Mouse (Mus musculus) ES-E14 (cell line): ENCODE measurements at regions not wholly inside any gene's neighbourhood (a gene's known extent, or its start where the extent isn't known, plus 50 kb on each side); places are given as distances from the start of the nearest gene placed in this dataset.

Experiments
- HCFC1 ChIP-seq: IDR thresholded peaks from 2 replicates; pipeline ENCODE4 v1.6.1; 2012; ENCODE audit warnings: low read length, inconsistent platforms, borderline replicate concordance; ENCODE audit not compliant: insufficient read depth
- ZNF384 ChIP-seq: IDR thresholded peaks from 2 replicates; pipeline ENCODE4 v1.6.1; 2012; ENCODE audit warnings: low read depth, low read length, inconsistent platforms

GRCm38 (mm10) chr10:111624021-111624420 is 117.9 kb downstream of the Phlda1 start:
- no peak for TF ChIP-seq ZNF384
- TF ChIP-seq HCFC1: no peak
